ENCODE assay signal across 16 mouse cellular contexts in genomic region chr7:95999189-95999588, GRCm38 (mm10).
"Had no signal": no experiment of that assay in that cellular context is flagged by ENCODE, and none has a peak within 500 bp of the region (broad histone marks: within the 10 kb centered on the region; RNA-seq: fewer than 3 reads in every experiment).

No protein-coding gene starts in this region.

- H3K9me3 ChIP-seq: limb, embryonic 10.5 days; limb, embryonic 13.5 days; liver, embryonic 15.5 days; lung, embryonic 15.5 days; midbrain, embryonic 13.5 days had no signal

- H3K36me3 ChIP-seq: limb, embryonic 10.5 days; limb, embryonic 13.5 days; liver, embryonic 12.5 days; liver, embryonic 15.5 days; lung, embryonic 15.5 days; midbrain, embryonic 13.5 days had no signal

- H3K27me3 ChIP-seq: limb, embryonic 13.5 days; liver, embryonic 12.5 days; liver, embryonic 15.5 days; lung, embryonic 15.5 days; midbrain, embryonic 13.5 days had no signal

- H3K27ac ChIP-seq: layer of hippocampus, adult 2 months; limb, embryonic 10.5 days; limb, embryonic 13.5 days; liver, embryonic 12.5 days; liver, embryonic 15.5 days; lung, embryonic 15.5 days; midbrain, embryonic 13.5 days had no signal

- H3K4me2 ChIP-seq: limb, embryonic 13.5 days; liver, embryonic 12.5 days; liver, embryonic 15.5 days; lung, embryonic 15.5 days; midbrain, embryonic 13.5 days had no signal

- H3K4me3 ChIP-seq: layer of hippocampus, adult 2 months; limb, embryonic 10.5 days; limb, embryonic 13.5 days; liver, embryonic 12.5 days; liver, embryonic 15.5 days; lung, embryonic 15.5 days; midbrain, embryonic 13.5 days had no signal

- H3K4me1 ChIP-seq: limb, embryonic 10.5 days; limb, embryonic 13.5 days; liver, embryonic 12.5 days; liver, embryonic 15.5 days; lung, embryonic 15.5 days had no signal

- H3K9ac ChIP-seq: limb, embryonic 13.5 days; liver, embryonic 12.5 days; liver, embryonic 15.5 days; lung, embryonic 15.5 days; midbrain, embryonic 13.5 days had no signal

- ATAC-seq: liver, embryonic 12.5 days; midbrain, embryonic 13.5 days had no signal

- DNase-seq: kidney, adult 9 months; kidney, postnatal 25 days; layer of hippocampus, adult 9-11 months; liver; lung, adult 18-20 months; lung, postnatal 14 days; lung, postnatal 4 days; thymus, adult 18-20 months; thymus, postnatal 36 days had no signal
